Mouse (Mus musculus) kidney, embryonic 16.5 days (tissue): ENCODE results near the gene Kif26b. TPM values are rescaled to one million over a fixed set of nuclear protein-coding genes. Genes with fewer than 3 reads are reported as not detected.

ENCODE experiments used
- ATAC-seq: fragments of 200-750 bp; cut with Nextera tagmentation; 2 replicates; pipeline ENCODE4 v1.8.0; 2017; ENCODE audit warnings: moderate TSS enrichment; ENCODE audit not compliant: low FRiP score, low TSS enrichment
- H3K27ac ChIP-seq: fragments of 300-500 bp; sonication (generic); 2 replicates; pipeline ENCODE4 v1.5.1; 2014; ENCODE audit warnings: low read length
- H3K27me3 ChIP-seq: fragments of 300-500 bp; sonication (generic); 2 replicates; pipeline ENCODE4 v1.6.1; 2014; ENCODE audit warnings: low read length, control low read depth, mixed read lengths; ENCODE audit not compliant: insufficient read depth
- H3K36me3 ChIP-seq: fragments of 300-500 bp; sonication (generic); 2 replicates; pipeline ENCODE4 v1.6.1; 2014; ENCODE audit warnings: low read length, control low read depth, mixed read lengths; ENCODE audit not compliant: insufficient read depth
- H3K4me1 ChIP-seq: fragments of 300-500 bp; sonication (generic); 2 replicates; pipeline ENCODE4 v1.6.1; 2014; ENCODE audit warnings: low read length, control low read depth, mixed read lengths; ENCODE audit not compliant: insufficient read depth
- H3K4me2 ChIP-seq: fragments of 300-500 bp; sonication (generic); replicated peaks from 2 replicates; pipeline ENCODE4 v1.6.1; 2014; ENCODE audit warnings: low read depth, low read length
- H3K4me3 ChIP-seq: fragments of 300-500 bp; sonication (generic); 2 replicates; pipeline ENCODE4 v1.5.1; 2014; ENCODE audit warnings: mild to moderate bottlenecking, low read length
- H3K9ac ChIP-seq: fragments of 300-500 bp; sonication (generic); replicated peaks from 2 replicates; pipeline ENCODE4 v1.6.1; 2014; ENCODE audit warnings: low read length
- H3K9me3 ChIP-seq: fragments of 300-500 bp; sonication (generic); 2 replicates; pipeline ENCODE4 v1.6.1; 2016; ENCODE audit warnings: low read length, control low read depth
- WGBS: fragments of 180-500 bp; shearing (Covaris S2); extraction: QIAGEN DNeasy Blood & Tissue Kit; methylation state at CpG from one replicate; pipeline ENCODE4 v1.1.7; 2014; 5-methylcytosine and 5-hydroxymethylcytosine counted together
- polyA plus RNA-seq: library from polyadenylated mRNA; unstranded; fragments of >200 nt; fragmentation: Nextera tagmentation; extraction: Ambion mirVana; gene quantifications from 2 replicates; pipeline ENCODE4 v1.2.1, GENCODE M21; 2015

The Kif26b gene
- polyA plus RNA-seq, 1 experiment from 2014 or later, result 9.3 TPM

DNA sequence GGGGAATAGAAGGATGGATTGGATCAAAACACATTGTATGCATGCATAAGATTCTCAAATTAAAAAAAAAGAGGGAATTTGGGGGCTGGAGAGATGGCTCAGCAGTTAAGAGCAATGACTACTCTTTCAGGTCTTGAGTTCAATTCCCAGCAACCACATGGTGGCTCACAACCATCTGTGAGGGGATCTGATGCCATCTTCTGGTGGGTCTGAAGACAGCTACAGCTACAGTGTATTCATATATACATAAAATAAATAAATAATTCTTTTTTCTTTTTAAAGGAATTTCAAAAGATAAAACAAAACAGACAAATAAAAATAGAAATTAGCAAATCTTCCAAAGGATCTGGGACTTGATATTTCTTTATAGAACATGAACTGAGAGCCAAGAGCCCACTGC is 451.3 kb downstream of the Kif26b start:
- H3K36me3 ChIP-seq, result no peaks in the 10 kb centered on the region
- no peak for ATAC-seq
- no peak overlapping the region for H3K9ac ChIP-seq
- H3K27ac ChIP-seq, result no peak overlapping the region
- H3K27me3 ChIP-seq, result no peaks in the 10 kb centered on the region
- H3K9me3 ChIP-seq, result no peaks in the 10 kb centered on the region
- H3K4me3 ChIP-seq, result no peak overlapping the region
- no peak overlapping the region for H3K4me2 ChIP-seq
- H3K4me1 ChIP-seq, result peaks cover 6% of the 10 kb centered on the region; the same call in 1 of the 2 replicates

- no peak for ATAC-seq
- Histone ChIP-seq H3K4me1 (peaks cover 6% of the 10 kb centered on the region; the same call in 1 of the 2 replicates), H3K4me2 (no peak overlapping the region), H3K27ac (no peak overlapping the region), H3K4me3 (no peak overlapping the region), H3K9me3 (no peaks in the 10 kb centered on the region), H3K27me3 (no peaks in the 10 kb centered on the region), H3K9ac (no peak overlapping the region), H3K36me3 (no peaks in the 10 kb centered on the region)
- 62% methylated on average over 5 of the region's 5 CpGs for WGBS
These were observed 452.7 kb downstream of the Kif26b start for GRCm38 (mm10) chr1:178981641-178982040.

DNA sequence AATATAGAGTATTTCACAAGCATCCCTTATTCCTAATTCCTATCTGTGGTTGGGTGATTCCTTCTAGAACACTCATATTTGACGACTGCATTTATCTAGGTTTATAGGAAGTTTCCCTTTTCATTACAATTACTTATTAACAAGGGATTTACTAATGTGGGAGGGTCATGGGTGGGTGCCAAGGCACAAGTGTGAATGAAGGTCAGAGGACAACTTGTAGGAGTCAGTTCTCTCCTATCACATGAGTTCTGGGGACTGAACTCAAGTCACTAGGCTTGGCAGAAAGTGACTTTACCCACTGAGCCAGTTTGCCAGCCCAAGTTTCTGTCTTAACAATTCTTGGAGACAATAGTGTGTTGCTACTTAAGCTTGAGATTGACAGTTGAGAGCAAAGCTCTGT is 459.3 kb downstream of the Kif26b start:
- ATAC-seq, result no peak

More for the DNA sequence above, 459.3 kb downstream of the Kif26b start:
- no peak overlapping the region for H3K4me3 ChIP-seq
- no peak overlapping the region for H3K27ac ChIP-seq
- no peak overlapping the region for H3K4me2 ChIP-seq
- H3K4me1 ChIP-seq, result peaks cover 3% of the 10 kb centered on the region; the same call in 1 of the 2 replicates
- WGBS, result 56% methylated on average over 1 of the region's 1 CpGs
- no peaks in the 10 kb centered on the region for H3K27me3 ChIP-seq
- H3K9ac ChIP-seq, result no peak overlapping the region
- no peaks in the 10 kb centered on the region for H3K36me3 ChIP-seq
- H3K9me3 ChIP-seq, result no peaks in the 10 kb centered on the region

Other genes with a start within 250 kb of the Kif26b start
- gene Cox20, start 210.0 kb upstream of the Kif26b start, polyA plus RNA-seq, result 111 and 124 TPM in 2 replicates
- 259 and 263 TPM in 2 replicates for gene Hnrnpu, start 191.3 kb upstream of the Kif26b start, polyA plus RNA-seq
- gene Efcab2, start 123.0 kb upstream of the Kif26b start, polyA plus RNA-seq, result 5.1 and 5.3 TPM in 2 replicates